Mouse (Mus musculus): ENCODE measurements at regions not wholly inside any gene's neighbourhood (a gene's known extent, or its start where the extent isn't known, plus 50 kb on each side); places are given as distances from the start of the nearest gene placed in this dataset.

- no peak for ATAC-seq
These were observed 233.0 kb downstream of the Phf14 start for GRCm38 (mm10) chr6:12140596-12140995.

GRCm38 (mm10) chr6:12145216-12145615, 237.6 kb downstream of the Phf14 start:
- no peak for ATAC-seq

GRCm38 (mm10) chr6:12150613-12151333, 243.2 kb downstream of the Phf14 start:
- no peak for ATAC-seq

GRCm38 (mm10) chr6:12163971-12164370, 256.4 kb downstream of the Phf14 start:
- ATAC-seq: no peak

GRCm38 (mm10) chr6:12168533-12168932, 260.9 kb downstream of the Phf14 start:
- no peak for ATAC-seq

GRCm38 (mm10) chr6:12169431-12169830, 261.8 kb downstream of the Phf14 start:
- ATAC-seq: no peak

- ATAC-seq: no peak
These were observed 263.1 kb downstream of the Phf14 start for GRCm38 (mm10) chr6:12170722-12171121.

GRCm38 (mm10) chr6:12171189-12171588, 263.6 kb downstream of the Phf14 start:
- ATAC-seq: no peak

- no peak for ATAC-seq
These were observed 270.4 kb downstream of the Phf14 start for GRCm38 (mm10) chr6:12177996-12178395.

- ATAC-seq: no peak
These were observed 273.3 kb downstream of the Phf14 start for GRCm38 (mm10) chr6:12180951-12181350.

GRCm38 (mm10) chr6:12210190-12210589, 302.6 kb downstream of the Phf14 start:
- ATAC-seq: no peak

GRCm38 (mm10) chr6:12214526-12215177, 307.0 kb downstream of the Phf14 start:
- ATAC-seq: no peak

- ATAC-seq: no peak
These were observed 307.6 kb downstream of the Phf14 start for GRCm38 (mm10) chr6:12215178-12215553.

- no peak for ATAC-seq
These were observed 336.5 kb downstream of the Phf14 start for GRCm38 (mm10) chr6:12244151-12244550.

- ATAC-seq: no peak
These were observed 340.4 kb downstream of the Phf14 start for GRCm38 (mm10) chr6:12247975-12248374.

- no peak for ATAC-seq
These were observed 341.0 kb downstream of the Phf14 start for GRCm38 (mm10) chr6:12248599-12248998.

GRCm38 (mm10) chr6:12254507-12254906, 346.9 kb downstream of the Phf14 start:
- no peak for ATAC-seq

- no peak for ATAC-seq
These were observed 347.8 kb downstream of the Phf14 start for GRCm38 (mm10) chr6:12255434-12255833.

- no peak for ATAC-seq
These were observed 350.7 kb downstream of the Phf14 start for GRCm38 (mm10) chr6:12258273-12258672.

GRCm38 (mm10) chr6:12258940-12259481, 351.4 kb downstream of the Phf14 start:
- ATAC-seq: no peak

- ATAC-seq: no peak
These were observed 352.0 kb downstream of the Phf14 start for GRCm38 (mm10) chr6:12259629-12260028.

- peak; percentile 85 for ATAC-seq
These were observed 352.9 kb downstream of the Phf14 start for GRCm38 (mm10) chr6:12260325-12261076.
